Mouse (Mus musculus): ENCODE data around the gene Plekho2. TPM values are rescaled to one million over a fixed set of nuclear protein-coding genes. Genes with fewer than 3 reads are reported as not detected.

Plekho2 gene
- polyA plus RNA-seq, 1 experiment from 2014 or later, result 24.4 TPM

DNA sequence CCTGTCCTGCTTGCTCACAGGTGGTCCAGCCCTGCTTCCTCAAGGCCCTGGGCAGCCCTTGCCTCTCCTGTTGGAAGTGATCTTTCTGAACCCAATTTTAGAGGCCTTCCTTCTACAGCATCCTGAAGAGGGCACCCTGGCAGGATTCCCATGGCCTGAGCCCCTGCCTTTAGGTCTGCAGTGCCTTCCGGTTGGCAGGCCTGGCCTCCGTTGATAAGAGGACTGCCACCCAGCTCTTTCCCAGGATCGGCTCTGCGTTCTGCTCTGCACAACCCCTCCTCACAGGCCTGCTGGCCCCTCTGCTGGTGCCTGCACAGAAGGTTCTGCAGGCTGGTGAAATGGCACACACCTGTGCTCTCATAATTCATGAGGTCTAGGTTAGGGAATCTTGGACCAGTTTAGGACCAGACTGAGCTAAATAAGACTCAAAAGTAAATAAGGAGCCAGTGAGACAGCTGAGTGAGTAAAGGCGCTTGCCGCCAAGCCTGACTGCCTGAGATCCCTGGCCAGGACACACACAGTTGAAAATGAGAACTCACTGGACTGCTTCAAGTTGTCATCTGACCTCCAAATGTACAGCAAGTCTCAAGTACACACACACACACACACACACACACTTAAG, 51.3 kb downstream of the Plekho2 start:
- H3K4me1 ChIP-seq (replicated peaks; ENCODE audit: control insufficient read depth, insufficient read depth, low read length), result peaks cover 2% of the 10 kb centered on the region; the same call in 1 of the 2 replicates

DNA sequence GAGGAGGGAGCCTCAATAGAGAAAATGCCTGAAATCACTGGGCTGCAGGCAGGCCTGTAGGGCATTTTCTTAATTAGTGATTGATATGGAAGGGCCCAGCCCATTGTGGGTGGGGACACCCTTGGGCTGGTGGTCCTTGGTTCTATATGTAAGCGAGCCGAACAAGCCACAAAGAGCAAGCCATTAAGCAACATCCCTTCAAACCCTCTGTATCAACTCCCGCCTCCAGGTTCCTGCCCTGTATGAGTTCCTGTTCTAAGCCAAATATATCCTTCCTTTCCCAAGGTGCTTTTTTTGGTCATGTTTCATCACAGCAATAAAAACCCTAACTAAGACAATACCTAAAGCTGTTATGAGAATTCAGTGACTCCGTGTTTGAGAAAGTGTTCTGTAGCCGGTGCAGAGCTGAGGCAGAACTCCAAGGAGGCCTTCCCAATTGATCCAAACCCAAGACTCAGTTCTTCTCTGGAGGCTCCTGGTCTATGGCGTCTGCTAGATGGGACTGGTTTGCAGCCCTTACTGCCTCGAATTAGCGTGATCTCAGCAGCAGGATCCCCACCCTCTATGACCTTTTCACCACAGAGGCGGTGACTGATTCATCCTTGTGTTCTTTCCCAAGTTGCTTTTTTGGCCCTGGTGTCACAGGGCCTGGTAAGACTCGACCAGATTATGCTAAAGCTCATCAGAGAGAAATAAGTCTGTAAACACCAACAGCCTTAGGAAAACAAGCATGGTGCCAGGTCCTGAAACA, 54.2 kb downstream of the Plekho2 start:
- H3K27me3 ChIP-seq (ENCODE audit: control insufficient read depth, insufficient read depth, low read depth, low read length), result no peaks in the 10 kb centered on the region; the same call in 1 of the 2 replicates
- H3K9ac ChIP-seq (ENCODE audit: low read length), result no peak overlapping the region
- H3K9me3 ChIP-seq (ENCODE audit: control insufficient read depth, low read length), result no peaks in the 10 kb centered on the region
- H3K4me2 ChIP-seq (ENCODE audit: low read depth, low read length), result no peak overlapping the region
- 69% methylated on average over 10 of the region's 10 CpGs for WGBS
- no peak overlapping the region for H3K27ac ChIP-seq (ENCODE audit: low read length)
- H3K4me1 ChIP-seq (replicated peaks; ENCODE audit: control insufficient read depth, insufficient read depth, low read length), result peaks cover 2% of the 10 kb centered on the region; the same call in 1 of the 2 replicates
- H3K4me3 ChIP-seq (ENCODE audit: low read length), result no peak overlapping the region
- ATAC-seq (ENCODE audit: low read depth), result no peak
- no peaks in the 10 kb centered on the region for H3K36me3 ChIP-seq (ENCODE audit: control insufficient read depth, insufficient read depth, low read length)

More for the DNA sequence above, 51.3 kb downstream of the Plekho2 start:
- no peak for ATAC-seq (ENCODE audit: low read depth)
- Histone ChIP-seq H3K9me3 (ENCODE audit: control insufficient read depth, low read length) (no peaks in the 10 kb centered on the region), H3K4me2 (ENCODE audit: low read depth, low read length) (no peak overlapping the region), H3K27me3 (ENCODE audit: control insufficient read depth, insufficient read depth, low read depth, low read length) (no peaks in the 10 kb centered on the region), H3K9ac (ENCODE audit: low read length) (no peak overlapping the region), H3K36me3 (ENCODE audit: control insufficient read depth, insufficient read depth, low read length) (no peaks in the 10 kb centered on the region), H3K27ac (ENCODE audit: low read length) (no peak overlapping the region), H3K4me3 (ENCODE audit: low read length) (no peak overlapping the region)
- WGBS, result 60% methylated on average over 6 of the region's 6 CpGs

DNA sequence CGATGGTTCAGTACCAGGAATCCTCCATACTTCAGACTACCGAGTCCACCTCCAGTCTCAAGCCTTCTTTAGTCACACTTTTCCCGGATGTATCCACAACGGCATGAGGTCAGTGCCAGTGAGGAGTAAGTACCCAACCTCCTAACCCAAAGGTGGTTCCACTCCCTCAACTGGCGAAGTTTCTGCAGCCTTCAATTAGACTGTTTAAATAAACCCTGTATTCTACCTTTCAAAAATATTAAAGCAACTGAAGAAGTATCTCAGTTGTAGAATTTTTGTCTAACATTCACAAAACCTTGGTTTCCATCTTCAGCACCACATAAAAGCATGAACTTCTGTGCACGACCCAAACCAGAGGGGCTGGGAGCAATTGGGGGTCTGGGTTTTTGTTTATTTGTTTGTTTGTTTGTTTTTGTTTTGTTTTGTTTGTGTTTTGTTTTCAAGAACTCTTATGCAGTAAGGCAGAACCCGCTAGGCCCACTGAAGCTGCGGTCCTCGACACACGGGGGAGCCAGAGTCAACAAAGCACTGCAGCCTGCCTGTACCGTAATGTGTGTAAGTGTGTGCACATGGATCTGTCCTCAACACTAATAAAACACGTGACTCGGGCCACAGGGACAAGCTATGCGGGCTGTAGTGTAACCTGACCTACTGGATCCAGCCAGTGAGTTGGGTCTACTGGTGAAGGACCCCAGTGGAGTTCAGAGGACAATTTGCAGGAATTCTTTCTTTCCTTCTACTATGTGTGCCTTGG, 56.1 kb downstream of the Plekho2 start:
- Histone ChIP-seq H3K27ac (ENCODE audit: low read length) (no peak overlapping the region), H3K4me1 (replicated peaks; ENCODE audit: control insufficient read depth, insufficient read depth, low read length) (peaks cover 4% of the 10 kb centered on the region; the same call in 1 of the 2 replicates), H3K4me3 (ENCODE audit: low read length) (no peak overlapping the region), H3K36me3 (ENCODE audit: control insufficient read depth, insufficient read depth, low read length) (no peaks in the 10 kb centered on the region), H3K4me2 (ENCODE audit: low read depth, low read length) (0 out of 2 replicates have a peak overlapping the region, but pooled peaks have one; percentile 23), H3K27me3 (ENCODE audit: control insufficient read depth, insufficient read depth, low read depth, low read length) (peaks cover 2% of the 10 kb centered on the region; the same call in 1 of the 2 replicates), H3K9ac (ENCODE audit: low read length) (no peak overlapping the region), H3K9me3 (ENCODE audit: control insufficient read depth, low read length) (no peaks in the 10 kb centered on the region)
- WGBS, result 20% methylated on average over 14 of the region's 14 CpGs
- peak; percentile 87 for ATAC-seq (ENCODE audit: low read depth)

DNA sequence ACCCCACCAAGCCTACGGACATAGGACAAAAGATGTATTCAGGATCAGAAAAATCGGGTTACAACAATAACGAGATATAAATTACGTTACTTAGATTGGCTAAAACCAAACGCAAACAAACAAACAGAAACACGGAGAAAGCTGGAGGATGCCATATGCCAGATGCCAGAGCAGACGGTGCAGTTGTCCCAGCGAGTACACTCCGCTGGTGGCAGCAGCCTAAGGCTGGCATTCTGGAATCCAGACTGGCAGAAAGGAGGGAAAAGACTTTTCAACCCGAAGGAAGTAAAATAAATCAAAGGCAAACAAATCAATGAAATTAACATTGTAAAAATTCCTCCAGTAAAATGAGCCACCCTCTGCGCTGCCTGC, 59.3 kb downstream of the Plekho2 start:
- H3K4me3 ChIP-seq (ENCODE audit: low read length), result peak overlapping the region; percentile 27
- H3K27ac ChIP-seq (ENCODE audit: low read length), result no peak overlapping the region
- ATAC-seq (ENCODE audit: low read depth), result no peak
- no peaks in the 10 kb centered on the region for H3K9me3 ChIP-seq (ENCODE audit: control insufficient read depth, low read length)
- H3K9ac ChIP-seq (ENCODE audit: low read length), result no peak overlapping the region
- 12% methylated on average over 11 of the region's 11 CpGs for WGBS
- peak overlapping the region; percentile 54 for H3K4me2 ChIP-seq (ENCODE audit: low read depth, low read length)
- H3K4me1 ChIP-seq (replicated peaks; ENCODE audit: control insufficient read depth, insufficient read depth, low read length), result peaks cover 4% of the 10 kb centered on the region; the same call in 1 of the 2 replicates
- H3K36me3 ChIP-seq (ENCODE audit: control insufficient read depth, insufficient read depth, low read length), result no peaks in the 10 kb centered on the region
- peaks cover 2% of the 10 kb centered on the region; the same call in 1 of the 2 replicates for H3K27me3 ChIP-seq (ENCODE audit: control insufficient read depth, insufficient read depth, low read depth, low read length)

DNA sequence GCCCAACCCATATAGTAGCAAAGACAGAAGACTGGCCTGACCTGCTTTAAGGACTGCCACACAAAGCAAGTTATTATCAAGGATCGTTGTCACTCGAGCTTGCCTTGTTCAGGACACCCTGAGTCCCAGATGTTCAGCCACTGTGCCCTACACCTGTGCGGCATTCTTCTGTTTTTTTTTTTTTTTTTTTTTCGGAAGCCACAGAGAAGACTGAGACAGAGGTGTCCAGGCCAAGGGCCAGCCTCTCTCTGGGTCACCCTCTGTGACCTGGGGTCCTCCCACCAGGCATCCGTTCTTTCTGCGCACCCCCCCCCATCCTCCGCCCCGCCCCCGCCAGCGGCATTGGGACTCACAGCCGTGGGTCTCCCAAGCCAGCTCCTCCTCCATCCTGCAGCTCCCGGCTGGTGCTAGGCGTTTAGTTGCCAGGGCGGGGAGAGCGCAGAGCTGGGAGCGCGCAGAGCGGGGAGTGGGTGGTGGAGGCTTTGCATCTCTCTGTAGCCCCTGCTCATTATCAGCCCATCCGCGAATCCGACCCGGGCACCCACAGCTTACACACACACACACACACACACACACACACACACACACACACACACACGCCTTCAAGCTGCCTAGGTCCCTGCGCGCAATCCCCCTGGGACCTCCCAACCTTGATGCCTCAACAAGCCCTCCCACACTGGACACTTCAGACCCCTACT, 59.9 kb downstream of the Plekho2 start, which contains the start of gene Ankdd1a:
Ankdd1a (minus strand) TSS at position 387 of the 698 bp plus-strand sequence.
- peak; percentile 42 for ATAC-seq (ENCODE audit: low read depth)
- no peaks in the 10 kb centered on the region for H3K9me3 ChIP-seq (ENCODE audit: control insufficient read depth, low read length)
- peak within 1 kb of the TSS; percentile 54 for H3K4me2 ChIP-seq (ENCODE audit: low read depth, low read length)
- no peak within 1 kb of the TSS for H3K27ac ChIP-seq (ENCODE audit: low read length)
- peaks cover 2% of the 10 kb centered on the region; the same call in 1 of the 2 replicates for H3K27me3 ChIP-seq (ENCODE audit: control insufficient read depth, insufficient read depth, low read depth, low read length)
- H3K36me3 ChIP-seq (ENCODE audit: control insufficient read depth, insufficient read depth, low read length), result no peaks in the 10 kb centered on the region
- WGBS, result 8% methylated on average over 22 of the region's 25 CpGs
- peak within 1 kb of the TSS; percentile 47 for H3K9ac ChIP-seq (ENCODE audit: low read length)
- H3K4me1 ChIP-seq (replicated peaks; ENCODE audit: control insufficient read depth, insufficient read depth, low read length), result peaks cover 4% of the 10 kb centered on the region; the same call in 1 of the 2 replicates
- peak within 1 kb of the TSS; percentile 27 for H3K4me3 ChIP-seq (ENCODE audit: low read length)

DNA sequence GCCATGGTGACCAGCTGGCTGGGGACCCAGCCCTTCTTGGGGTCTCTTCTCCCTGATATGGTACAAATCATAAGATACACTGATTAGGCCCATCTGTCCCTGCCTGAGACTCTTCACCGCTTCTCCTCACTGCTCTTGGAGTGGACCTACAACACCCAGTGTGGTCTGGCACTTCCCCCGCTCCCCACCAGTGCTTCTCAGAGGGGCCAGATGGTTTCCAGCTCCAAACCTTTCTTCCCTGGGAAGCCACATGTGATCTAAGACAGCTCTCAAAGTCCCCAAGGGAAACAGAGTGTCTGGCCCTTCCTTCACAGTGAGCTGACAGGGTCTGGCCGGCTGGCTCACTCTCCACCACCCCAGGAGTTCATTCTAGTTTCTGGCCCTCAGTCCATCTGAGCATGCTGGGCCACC, 65.0 kb downstream of the Plekho2 start:
- no peaks in the 10 kb centered on the region for H3K36me3 ChIP-seq (ENCODE audit: control insufficient read depth, insufficient read depth, low read length)
- H3K4me2 ChIP-seq (ENCODE audit: low read depth, low read length), result no peak overlapping the region
- no peak overlapping the region for H3K9ac ChIP-seq (ENCODE audit: low read length)
- no peak overlapping the region for H3K4me3 ChIP-seq (ENCODE audit: low read length)
- ATAC-seq (ENCODE audit: low read depth), result no peak
- H3K27me3 ChIP-seq (ENCODE audit: control insufficient read depth, insufficient read depth, low read depth, low read length), result peaks cover under 1% of the 10 kb centered on the region; the same call in 1 of the 2 replicates
- H3K9me3 ChIP-seq (ENCODE audit: control insufficient read depth, low read length), result no peaks in the 10 kb centered on the region
- WGBS, result 45% methylated on average over 3 of the region's 3 CpGs
- 0 out of 2 replicates have a peak, but pooled peaks cover under 1% of the 10 kb centered on the region for H3K4me1 ChIP-seq (replicated peaks; ENCODE audit: control insufficient read depth, insufficient read depth, low read length)
- no peak overlapping the region for H3K27ac ChIP-seq (ENCODE audit: low read length)

DNA sequence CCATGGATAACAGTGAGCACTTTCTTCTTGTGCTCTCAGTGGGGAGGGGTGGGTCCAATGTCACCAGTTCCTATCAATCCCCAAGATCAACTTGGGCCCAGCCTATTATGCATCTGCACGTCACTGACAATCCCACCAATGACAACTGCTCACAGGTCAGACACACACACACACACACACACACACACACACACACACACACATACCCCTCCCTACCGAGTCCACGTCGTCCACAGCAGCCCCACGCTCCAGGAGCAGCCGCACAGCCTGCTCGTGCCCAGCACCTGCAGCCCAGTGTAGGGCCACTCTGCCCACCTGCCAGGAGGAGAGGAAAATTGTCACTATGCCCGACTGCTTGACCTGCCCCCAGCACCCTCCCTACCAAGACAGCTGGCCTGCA, 65.4 kb downstream of the Plekho2 start:
- no peak overlapping the region for H3K4me2 ChIP-seq (ENCODE audit: low read depth, low read length)
- 68% methylated on average over 8 of the region's 8 CpGs for WGBS
- no peak overlapping the region for H3K4me3 ChIP-seq (ENCODE audit: low read length)
- no peak overlapping the region for H3K27ac ChIP-seq (ENCODE audit: low read length)
- H3K4me1 ChIP-seq (replicated peaks; ENCODE audit: control insufficient read depth, insufficient read depth, low read length), result no peaks in the 10 kb centered on the region
- H3K27me3 ChIP-seq (ENCODE audit: control insufficient read depth, insufficient read depth, low read depth, low read length), result no peaks in the 10 kb centered on the region
- no peaks in the 10 kb centered on the region for H3K36me3 ChIP-seq (ENCODE audit: control insufficient read depth, insufficient read depth, low read length)
- no peak for ATAC-seq (ENCODE audit: low read depth)
- H3K9ac ChIP-seq (ENCODE audit: low read length), result no peak overlapping the region
- H3K9me3 ChIP-seq (ENCODE audit: control insufficient read depth, low read length), result no peaks in the 10 kb centered on the region

DNA sequence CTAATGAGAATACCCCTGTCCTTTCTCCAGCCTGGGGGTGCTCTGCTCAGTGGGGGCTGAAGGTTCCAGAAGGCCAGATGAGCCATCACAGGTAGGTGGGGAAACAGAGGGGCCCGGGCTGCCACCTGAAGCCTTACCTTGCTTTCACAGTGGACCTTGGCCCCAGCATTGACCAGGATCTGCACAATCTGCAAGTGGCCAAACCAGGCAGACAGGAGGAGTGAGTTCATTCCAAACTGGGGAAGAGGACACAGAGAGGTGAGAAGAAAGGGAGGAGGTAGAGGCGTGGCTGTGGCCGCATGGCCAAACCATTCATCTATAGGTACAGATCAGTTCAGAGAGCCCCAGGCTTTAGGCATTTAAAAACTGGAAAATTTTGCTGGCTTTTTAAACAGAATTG, 67.3 kb downstream of the Plekho2 start:
- Histone ChIP-seq H3K27me3 (ENCODE audit: control insufficient read depth, insufficient read depth, low read depth, low read length) (no peaks in the 10 kb centered on the region), H3K4me1 (replicated peaks; ENCODE audit: control insufficient read depth, insufficient read depth, low read length) (no peaks in the 10 kb centered on the region; the same call in 1 of the 2 replicates), H3K4me2 (ENCODE audit: low read depth, low read length) (no peak overlapping the region), H3K27ac (ENCODE audit: low read length) (no peak overlapping the region), H3K36me3 (ENCODE audit: control insufficient read depth, insufficient read depth, low read length) (no peaks in the 10 kb centered on the region), H3K9ac (ENCODE audit: low read length) (no peak overlapping the region), H3K9me3 (ENCODE audit: control insufficient read depth, low read length) (no peaks in the 10 kb centered on the region), H3K4me3 (ENCODE audit: low read length) (no peak overlapping the region)
- ATAC-seq (ENCODE audit: low read depth), result no peak
- WGBS, result 64% methylated on average over 3 of the region's 3 CpGs

All from lung, embryonic 16.5 days (tissue).